Mouse (Mus musculus): ENCODE measurements around the gene Zfp882.
A peak's percentile ranks its signal among the peaks of the same experiment; 100 is the strongest.
"Not testable (repeated sequence)": the region's sequence is repeated elsewhere in the genome, so short reads cannot be mapped to it uniquely, and the experiment has no call there.

Zfp882 gene

GRCm38 (mm10) chr8:71908309-71909261 lies at the start of gene Zfp882, which contains the start of gene Zfp617:
TSS of gene Zfp882 (plus strand) at chr8:71908608.
TSS of gene Zfp617 (plus strand) at chr8:71908635.
- peak; percentile 79 for DNase-seq (ENCODE audit: low spot score)

- DNase-seq (ENCODE audit: low spot score), result not testable (repeated sequence)
Observed at GRCm38 (mm10) chr8:71861551-71861950, 46.9 kb upstream of the Zfp882 start.

- not testable (repeated sequence) for DNase-seq (ENCODE audit: low spot score)
Observed at GRCm38 (mm10) chr8:71862038-71862437, 46.4 kb upstream of the Zfp882 start.

- DNase-seq (ENCODE audit: low spot score), result peak; percentile 62
Observed at GRCm38 (mm10) chr8:71881618-71882274, 26.7 kb upstream of the Zfp882 start, which contains the start of gene Zfp709. TSS of gene Zfp709 (plus strand) at chr8:71882019.

- DNase-seq (ENCODE audit: low spot score), result not testable (repeated sequence)
Observed at GRCm38 (mm10) chr8:71900666-71901065, 7.7 kb upstream of the Zfp882 start.

- DNase-seq (ENCODE audit: low spot score), result not testable (repeated sequence)
Observed at GRCm38 (mm10) chr8:71903084-71903483, 5.3 kb upstream of the Zfp882 start.

- DNase-seq (ENCODE audit: low spot score), result no peak
Observed at GRCm38 (mm10) chr8:71906809-71907208, 1.6 kb upstream of the Zfp882 start.

- no peak for DNase-seq (ENCODE audit: low spot score)
Observed at GRCm38 (mm10) chr8:71907798-71908257, 580 bp upstream of the Zfp882 start.

GRCm38 (mm10) chr8:71912286-71912685 lies 3.9 kb downstream of the Zfp882 start:
- no peak for DNase-seq (ENCODE audit: low spot score)

- DNase-seq (ENCODE audit: low spot score), result peak; percentile 94
Observed at GRCm38 (mm10) chr8:71922567-71923401, 14.4 kb downstream of the Zfp882 start.

GRCm38 (mm10) chr8:71925791-71926190 lies 17.4 kb downstream of the Zfp882 start:
- DNase-seq (ENCODE audit: low spot score), result no peak

GRCm38 (mm10) chr8:71926551-71926950 lies 18.1 kb downstream of the Zfp882 start:
- no peak for DNase-seq (ENCODE audit: low spot score)

- DNase-seq (ENCODE audit: low spot score), result no peak
Observed at GRCm38 (mm10) chr8:71927779-71928178, 19.4 kb downstream of the Zfp882 start.

GRCm38 (mm10) chr8:71938037-71938436 lies 29.6 kb downstream of the Zfp882 start:
- not testable (repeated sequence) for DNase-seq (ENCODE audit: low spot score)

GRCm38 (mm10) chr8:71940293-71941208 lies 32.1 kb downstream of the Zfp882 start:
- no peak for DNase-seq (ENCODE audit: low spot score)

- DNase-seq (ENCODE audit: low spot score), result no peak
Observed at GRCm38 (mm10) chr8:71941776-71942175, 33.4 kb downstream of the Zfp882 start.

- DNase-seq (ENCODE audit: low spot score), result no peak
Observed at GRCm38 (mm10) chr8:71948624-71949023, 40.2 kb downstream of the Zfp882 start.

GRCm38 (mm10) chr8:71950482-71951221 lies 42.2 kb downstream of the Zfp882 start, which contains the start of gene Zfp961:
TSS of gene Zfp961 (plus strand) at chr8:71951038.
- peak; percentile 95 for DNase-seq (ENCODE audit: low spot score)

- no peak for DNase-seq (ENCODE audit: low spot score)
Observed at GRCm38 (mm10) chr8:71951436-71952161, 43.2 kb downstream of the Zfp882 start.

Data from ovary, adult 18-20 months (tissue).